Mouse (Mus musculus): Measurements from ENCODE around the gene Zfp593. TPM values are rescaled to one million over a fixed set of nuclear protein-coding genes. Genes with fewer than 3 reads are reported as not detected.

The Zfp593 gene
- polyA plus RNA-seq, 1 experiment from 2014 or later: 13.0 TPM

GRCm38 (mm10) chr4:134203340-134203896 is 42.0 kb downstream of the Zfp593 start:
- Histone ChIP-seq H3K9ac (ENCODE audit: low read length) (no peak overlapping the region), H3K4me1 (ENCODE audit: control insufficient read depth, insufficient read depth, low read length) (no peaks in the 10 kb centered on the region), H3K27me3 (ENCODE audit: control insufficient read depth, insufficient read depth, low read length) (no peaks in the 10 kb centered on the region), H3K4me2 (ENCODE audit: low read depth, low read length) (no peak overlapping the region), H3K27ac (ENCODE audit: low read length) (no peak overlapping the region), H3K36me3 (ENCODE audit: control insufficient read depth, insufficient read depth, low read length) (no peaks in the 10 kb centered on the region), H3K4me3 (replicated peaks; ENCODE audit: low read length) (no peak overlapping the region), H3K9me3 (replicated peaks; ENCODE audit: control insufficient read depth, low read length) (no peaks in the 10 kb centered on the region)
- ATAC-seq (ENCODE audit: insufficient read depth, low FRiP score): no peak
- 77% methylated on average over 17 of the region's 17 CpGs for WGBS

GRCm38 (mm10) chr4:134202904-134203303 is 42.5 kb downstream of the Zfp593 start, which contains the start of gene Gm7534:
Gm7534 (minus strand) TSS chr4:134203004.
- no peaks in the 10 kb centered on the region for H3K27me3 ChIP-seq (ENCODE audit: control insufficient read depth, insufficient read depth, low read length)
- ATAC-seq (ENCODE audit: insufficient read depth, low FRiP score): no peak
- H3K4me3 ChIP-seq (replicated peaks; ENCODE audit: low read length): no peak within 1 kb of the TSS
- no peaks in the 10 kb centered on the region for H3K9me3 ChIP-seq (replicated peaks; ENCODE audit: control insufficient read depth, low read length)
- 89% methylated on average over 4 of the region's 4 CpGs for WGBS
- H3K4me2 ChIP-seq (ENCODE audit: low read depth, low read length): no peak within 1 kb of the TSS
- no peaks in the 10 kb centered on the region for H3K36me3 ChIP-seq (ENCODE audit: control insufficient read depth, insufficient read depth, low read length)
- H3K4me1 ChIP-seq (ENCODE audit: control insufficient read depth, insufficient read depth, low read length): no peaks in the 10 kb centered on the region
- H3K27ac ChIP-seq (ENCODE audit: low read length): no peak within 1 kb of the TSS
- no peak within 1 kb of the TSS for H3K9ac ChIP-seq (ENCODE audit: low read length)

GRCm38 (mm10) chr4:134199371-134199770 is 46.0 kb downstream of the Zfp593 start:
- H3K4me2 ChIP-seq (ENCODE audit: low read depth, low read length): no peak overlapping the region
- H3K36me3 ChIP-seq (ENCODE audit: control insufficient read depth, insufficient read depth, low read length): no peaks in the 10 kb centered on the region
- H3K4me1 ChIP-seq (ENCODE audit: control insufficient read depth, insufficient read depth, low read length): no peaks in the 10 kb centered on the region
- no peak overlapping the region for H3K27ac ChIP-seq (ENCODE audit: low read length)
- ATAC-seq (ENCODE audit: insufficient read depth, low FRiP score): no peak
- H3K27me3 ChIP-seq (ENCODE audit: control insufficient read depth, insufficient read depth, low read length): no peaks in the 10 kb centered on the region
- no peak overlapping the region for H3K4me3 ChIP-seq (replicated peaks; ENCODE audit: low read length)
- no peak overlapping the region for H3K9ac ChIP-seq (ENCODE audit: low read length)
- WGBS: 77% methylated on average over 2 of the region's 2 CpGs
- H3K9me3 ChIP-seq (replicated peaks; ENCODE audit: control insufficient read depth, low read length): no peaks in the 10 kb centered on the region

Other genes starting within 250 kb of the Zfp593 start
- gene Dhdds, start 244.7 kb downstream of the Zfp593 start, polyA plus RNA-seq (2015; fragmentation: Nextera tagmentation; extraction: Ambion mirVana): 43.0 and 45.8 TPM in 2 replicates
- 0.13 and 0.22 TPM in 2 replicates for gene Lin28a, start 226.8 kb downstream of the Zfp593 start, polyA plus RNA-seq (2015; fragmentation: Nextera tagmentation; extraction: Ambion mirVana)
- not detected in 2 replicates for gene Zfp683, start 191.8 kb downstream of the Zfp593 start, polyA plus RNA-seq (2015; fragmentation: Nextera tagmentation; extraction: Ambion mirVana)
- 19.3 and 26.8 TPM in 2 replicates for gene Crybg2, start 184.8 kb downstream of the Zfp593 start, polyA plus RNA-seq (2015; fragmentation: Nextera tagmentation; extraction: Ambion mirVana)
- 25.8 and 44.2 TPM in 2 replicates for gene Cd52, start 150.5 kb downstream of the Zfp593 start, polyA plus RNA-seq (2015; fragmentation: Nextera tagmentation; extraction: Ambion mirVana)
- 6.4 and 7.0 TPM in 2 replicates for gene Ubxn11, start 143.0 kb downstream of the Zfp593 start, polyA plus RNA-seq (2015; fragmentation: Nextera tagmentation; extraction: Ambion mirVana)
- 397 and 438 TPM in 2 replicates for gene Sh3bgrl3, start 116.8 kb downstream of the Zfp593 start, polyA plus RNA-seq (2015; fragmentation: Nextera tagmentation; extraction: Ambion mirVana)
- 110 and 113 TPM in 2 replicates for gene Cep85, start 58.5 kb downstream of the Zfp593 start, polyA plus RNA-seq (2015; fragmentation: Nextera tagmentation; extraction: Ambion mirVana)
- not detected in 2 replicates for gene Gm7534, start 42.6 kb downstream of the Zfp593 start, polyA plus RNA-seq (2015; fragmentation: Nextera tagmentation; extraction: Ambion mirVana)
- gene Catsper4, start 18.2 kb downstream of the Zfp593 start, polyA plus RNA-seq (2015; fragmentation: Nextera tagmentation; extraction: Ambion mirVana): 0.30 and 0.55 TPM in 2 replicates
- 10.7 and 13.4 TPM in 2 replicates for gene Cnksr1, start 7.2 kb downstream of the Zfp593 start, polyA plus RNA-seq (2015; fragmentation: Nextera tagmentation; extraction: Ambion mirVana)
- gene E130218I03Rik, start 1.9 kb downstream of the Zfp593 start, polyA plus RNA-seq (2015; fragmentation: Nextera tagmentation; extraction: Ambion mirVana): 0.26 and 0.45 TPM in 2 replicates
- not detected in 2 replicates for gene Gm30191, start 1.3 kb upstream of the Zfp593 start, polyA plus RNA-seq (2015; fragmentation: Nextera tagmentation; extraction: Ambion mirVana)
- gene Grrp1, start 8.5 kb upstream of the Zfp593 start, polyA plus RNA-seq (2015; fragmentation: Nextera tagmentation; extraction: Ambion mirVana): 3.2 and 3.5 TPM in 2 replicates
- gene Pdik1l, start 42.3 kb upstream of the Zfp593 start, polyA plus RNA-seq (2015; fragmentation: Nextera tagmentation; extraction: Ambion mirVana): 17.7 and 19.0 TPM in 2 replicates
- gene Trim63, start 69.5 kb upstream of the Zfp593 start, polyA plus RNA-seq (2015; fragmentation: Nextera tagmentation; extraction: Ambion mirVana): 0.37 and 1.4 TPM in 2 replicates
- gene Slc30a2, start 97.6 kb upstream of the Zfp593 start, polyA plus RNA-seq (2015; fragmentation: Nextera tagmentation; extraction: Ambion mirVana): 0.91 and 1.1 TPM in 2 replicates
- gene Extl1, start 138.3 kb upstream of the Zfp593 start, polyA plus RNA-seq (2015; fragmentation: Nextera tagmentation; extraction: Ambion mirVana): 1.7 and 2.1 TPM in 2 replicates
- 24.7 and 24.8 TPM in 2 replicates for gene Pafah2, start 150.7 kb upstream of the Zfp593 start, polyA plus RNA-seq (2015; fragmentation: Nextera tagmentation; extraction: Ambion mirVana)
- 1,080 and 1,153 TPM in 2 replicates for gene Stmn1, start 222.7 kb upstream of the Zfp593 start, polyA plus RNA-seq (2015; fragmentation: Nextera tagmentation; extraction: Ambion mirVana)

All from stomach, embryonic 16.5 days (tissue).